Mouse (Mus musculus) heart, postnatal 0 days (tissue): ENCODE data around the gene Atf3.

Experiments used
- CTCF ChIP-seq: IDR thresholded peaks from 2 replicates; pipeline ENCODE4 v1.5.1; 2016; ENCODE audit warnings: antibody characterized with exemption, control low read depth, low read depth
- EP300 ChIP-seq: IDR thresholded peaks from 2 replicates; pipeline ENCODE4 v1.6.1; 2016; ENCODE audit warnings: antibody characterized with exemption, low read depth

- TF ChIP-seq CTCF (no peak), EP300 (no peak)
Observed at GRCm38 (mm10) chr1:191192751-191193150, 25.1 kb downstream of the Atf3 start.
